Mouse (Mus musculus) urinary bladder, adult 18-20 months (tissue): ENCODE measurements around the gene Wdr49.
"Not testable (repeated sequence)": the region's sequence is repeated elsewhere in the genome, so short reads cannot be mapped to it uniquely, and the experiment has no call there.

Experiments used
- DNase-seq, 2 experiments: peaks; one replicate each; pipeline ENCODE4 v3.0.0; 2022; ENCODE audit warnings: low spot score in 2 of 2, mixed read lengths in 2 of 2

Wdr49 gene

DNA sequence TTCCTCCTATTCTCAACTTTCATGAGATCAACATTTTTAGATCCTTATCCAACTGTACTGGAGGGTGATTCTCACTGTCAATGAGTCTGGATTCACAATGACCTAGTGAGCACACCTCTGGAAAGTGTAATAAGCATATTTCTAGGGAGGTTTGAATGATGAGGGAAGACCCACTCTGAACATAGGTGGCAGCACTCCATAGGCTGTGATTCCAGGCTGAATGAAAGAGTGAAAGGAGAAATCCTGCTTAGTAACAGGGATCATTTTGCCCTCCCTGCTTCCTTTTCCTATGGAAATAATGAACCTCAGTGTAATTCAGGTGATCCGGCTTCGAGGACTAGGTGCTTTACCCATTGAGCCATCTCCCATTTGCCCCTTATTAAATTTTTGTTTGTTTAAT, 180.9 kb downstream of the Wdr49 start:
- DNase-seq = no peak

GRCm38 (mm10) chr3:75299464-75299863, 182.5 kb downstream of the Wdr49 start:
- DNase-seq = not testable (repeated sequence)

- DNase-seq = no peak
Measured at GRCm38 (mm10) chr3:75297758-75298111, 184.2 kb downstream of the Wdr49 start.

- DNase-seq = no peak
Measured at GRCm38 (mm10) chr3:75297026-75297757, 184.8 kb downstream of the Wdr49 start.

DNA sequence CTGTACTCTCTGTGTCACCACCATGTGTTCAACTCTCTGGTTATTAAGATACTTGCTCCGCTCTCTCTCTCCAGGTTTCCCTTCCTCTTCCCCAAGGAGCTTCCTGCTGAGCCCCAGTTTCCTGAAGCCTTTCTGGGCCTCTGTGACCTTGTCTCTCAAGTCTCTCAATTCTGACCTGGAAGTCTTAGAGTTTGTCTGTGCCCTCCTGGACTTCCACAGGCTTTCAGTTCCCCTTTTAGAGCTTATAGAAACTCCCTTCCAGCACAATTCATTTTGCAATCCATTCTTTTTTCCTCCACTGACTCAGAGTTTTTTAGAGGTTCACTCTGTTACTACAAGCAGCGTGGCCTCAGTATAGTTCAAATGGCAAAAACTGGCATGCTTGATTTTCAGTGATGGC, 188.7 kb downstream of the Wdr49 start:
- DNase-seq = no peak

GRCm38 (mm10) chr3:75277455-75277854, 204.5 kb downstream of the Wdr49 start:
- no peak for DNase-seq

DNA sequence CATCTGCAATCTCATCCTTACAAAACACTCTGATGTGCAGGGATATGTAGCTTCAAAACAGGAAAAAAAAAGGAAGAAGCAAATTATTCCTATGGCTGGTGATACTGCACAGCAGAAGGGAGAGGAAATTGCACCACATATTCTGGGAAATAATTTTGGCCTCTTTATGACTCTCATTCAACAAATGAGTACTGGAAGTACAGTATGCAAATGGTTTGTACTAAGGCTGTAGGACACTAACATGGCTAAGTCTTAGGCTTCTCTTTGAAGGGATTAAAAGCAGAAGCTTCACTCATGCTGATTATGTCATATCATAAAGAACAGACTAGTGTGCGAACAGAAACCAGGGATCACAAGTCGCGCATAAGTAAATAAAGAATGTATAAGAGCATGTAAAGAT, 205.4 kb downstream of the Wdr49 start:
- no peak for DNase-seq

GRCm38 (mm10) chr3:75275127-75275526, 206.8 kb downstream of the Wdr49 start:
- DNase-seq = no peak

GRCm38 (mm10) chr3:75269978-75270377, 212.0 kb downstream of the Wdr49 start, which contains the start of gene Serpini2:
Serpini2 (minus strand) TSS chr3:75270078.
- DNase-seq = no peak

GRCm38 (mm10) chr3:75259356-75259755, 222.6 kb downstream of the Wdr49 start:
- DNase-seq = no peak
